Mouse (Mus musculus) CD4-positive, CD25-positive, alpha-beta regulatory T cell, adult 2 months (primary cell): ENCODE measurements around the gene Ccs.
A peak's percentile ranks its signal among the peaks of the same experiment; 100 is the strongest.
"Not testable (repeated sequence)": the region's sequence is repeated elsewhere in the genome, so short reads cannot be mapped to it uniquely, and the experiment has no call there.

Experiments used
- DNase-seq: peaks from one replicate; pipeline ENCODE4 v3.0.0-alpha.2; 2012; ENCODE audit warnings: low read depth, low spot score

The Ccs gene

GRCm38 (mm10) chr19:4839149-4839548 lies at the start of gene Ccs, which contains the start of gene Ccdc87:
TSS of gene Ccs (minus strand) at chr19:4839332.
TSS of gene Ccdc87 (plus strand) at chr19:4839366.
- peak; percentile 98 for DNase-seq

DNA sequence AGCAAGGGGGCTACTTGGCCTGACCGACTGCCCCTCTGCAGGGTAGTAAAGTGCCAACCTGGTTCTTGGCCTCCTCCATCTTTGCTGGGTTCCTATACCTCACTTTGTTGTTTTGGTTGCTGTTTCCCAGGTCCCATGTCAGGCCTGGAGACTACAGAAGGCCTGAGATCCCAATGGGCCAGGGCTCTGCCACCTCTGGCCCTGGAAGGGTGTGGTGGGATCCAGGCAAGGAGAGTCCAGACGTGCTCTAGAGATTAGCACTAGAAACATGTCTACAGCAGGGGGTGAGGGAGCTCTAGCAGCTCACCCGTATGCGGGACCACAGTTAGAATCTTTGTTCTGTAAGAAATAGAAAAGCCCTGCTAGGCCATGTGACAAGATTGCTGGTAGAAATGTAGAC lies 44.8 kb upstream of the Ccs start:
- DNase-seq = no peak

DNA sequence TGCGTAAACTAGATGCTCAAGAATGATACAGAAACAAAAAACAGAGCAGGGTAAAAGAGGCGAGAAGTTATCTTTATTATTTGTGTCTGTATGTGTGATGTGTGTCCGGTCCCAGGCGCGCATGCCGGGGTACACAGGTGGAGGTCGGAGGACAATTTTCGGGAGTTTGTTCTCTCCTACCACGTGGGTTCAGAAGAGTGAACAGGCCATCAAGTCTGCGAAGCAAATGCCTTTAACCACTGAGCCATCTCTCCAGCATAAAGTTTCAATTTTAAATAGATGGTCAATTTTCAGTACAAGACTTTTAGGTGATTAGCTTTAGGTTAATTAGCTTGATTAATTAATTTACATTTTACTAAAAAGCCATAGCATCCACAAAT lies 40.2 kb upstream of the Ccs start:
- no peak for DNase-seq

DNA sequence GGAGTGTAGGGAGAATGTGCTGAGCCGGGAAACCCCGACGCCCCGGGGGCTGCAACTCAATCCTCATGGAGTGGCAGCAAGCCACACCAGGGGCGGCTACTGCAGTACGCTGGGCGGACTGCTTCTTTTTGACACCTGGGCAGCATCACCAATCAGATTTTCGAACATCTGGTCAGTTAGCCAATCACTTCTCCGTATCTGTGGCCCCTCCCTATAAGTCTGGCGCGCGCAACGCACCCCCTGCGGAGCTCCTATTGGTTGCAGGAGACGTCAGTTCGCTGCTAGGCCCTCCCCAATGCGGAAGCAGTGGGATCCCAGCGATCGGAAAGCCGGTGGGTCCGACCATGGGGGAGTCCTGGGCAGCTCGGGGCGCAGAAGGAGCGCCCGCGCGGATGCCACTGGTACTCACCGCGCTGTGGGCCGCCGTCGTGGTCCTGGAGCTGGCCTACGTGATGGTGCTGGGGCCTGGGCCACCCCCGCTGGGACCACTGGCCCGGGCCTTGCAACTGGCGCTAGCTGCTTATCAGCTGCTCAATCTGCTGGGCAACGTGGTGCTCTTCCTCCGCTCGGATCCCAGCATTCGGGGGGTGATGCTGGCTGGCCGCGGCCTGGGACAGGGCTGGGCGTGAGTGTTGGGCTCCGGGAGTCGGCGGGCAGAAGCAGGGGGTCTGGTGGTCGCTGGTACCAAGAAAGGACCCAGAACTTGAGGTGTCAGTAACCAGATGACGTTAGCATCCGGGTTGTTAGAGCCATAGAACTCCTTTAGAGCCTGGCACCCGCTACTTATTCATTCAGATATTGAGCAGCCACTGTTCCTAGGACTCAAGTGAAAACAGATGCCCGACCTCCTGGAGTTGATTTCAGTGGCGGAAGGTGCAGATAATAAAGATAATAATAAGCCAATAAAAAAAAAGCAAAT lies 39.5 kb upstream of the Ccs start, which contains the start of gene Zdhhc24:
TSS of gene Zdhhc24 (plus strand) at position 264 of the 919 bp plus-strand sequence.
- peak; percentile 95 for DNase-seq

DNA sequence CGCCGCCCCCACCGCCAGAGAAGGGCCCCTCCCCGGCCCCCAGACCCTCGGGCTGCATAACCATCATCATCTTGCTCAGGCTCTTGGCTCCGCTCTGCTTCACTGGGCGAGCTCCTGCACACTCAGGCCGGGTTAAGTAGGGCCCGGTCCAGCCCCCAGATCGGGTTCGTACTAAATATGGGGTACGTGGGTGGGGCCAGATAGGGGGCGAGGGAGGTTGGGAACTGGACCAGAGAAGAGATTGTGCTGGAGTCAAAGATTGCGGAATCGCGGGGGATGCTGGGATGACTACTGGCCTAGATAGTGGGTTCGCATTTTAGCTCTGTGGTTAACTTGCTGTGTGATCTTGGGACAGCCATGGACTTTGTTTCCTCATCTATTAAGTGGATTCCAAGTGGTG lies 38.7 kb upstream of the Ccs start, which contains the start of gene Actn3:
TSS of gene Actn3 (minus strand) at position 125 of the 400 bp plus-strand sequence.
- DNase-seq = no peak

DNA sequence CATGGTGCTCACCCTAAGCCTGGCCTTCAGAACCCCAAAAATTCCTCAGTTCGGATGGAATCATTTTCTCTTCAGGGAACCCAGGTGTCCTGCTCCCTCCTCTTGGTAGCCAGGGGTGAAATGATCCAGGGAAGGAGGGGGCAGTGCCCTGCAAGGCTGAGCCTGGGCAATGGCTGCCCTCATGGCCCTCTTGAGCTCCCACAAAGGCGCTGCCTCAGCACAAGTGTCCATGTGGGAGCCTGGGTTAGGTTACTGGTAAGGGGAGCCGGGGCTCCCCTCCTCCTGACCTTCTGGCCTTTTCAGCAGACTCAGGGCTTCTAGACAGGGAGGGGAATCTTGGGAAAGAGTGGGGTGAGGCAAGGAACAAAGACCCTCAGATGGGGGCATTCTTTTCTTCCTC lies 37.6 kb upstream of the Ccs start:
- DNase-seq = no peak

GRCm38 (mm10) chr19:4876241-4876640 lies 37.1 kb upstream of the Ccs start:
- DNase-seq = no peak

GRCm38 (mm10) chr19:4874613-4875012 lies 35.5 kb upstream of the Ccs start:
- not testable (repeated sequence) for DNase-seq

DNA sequence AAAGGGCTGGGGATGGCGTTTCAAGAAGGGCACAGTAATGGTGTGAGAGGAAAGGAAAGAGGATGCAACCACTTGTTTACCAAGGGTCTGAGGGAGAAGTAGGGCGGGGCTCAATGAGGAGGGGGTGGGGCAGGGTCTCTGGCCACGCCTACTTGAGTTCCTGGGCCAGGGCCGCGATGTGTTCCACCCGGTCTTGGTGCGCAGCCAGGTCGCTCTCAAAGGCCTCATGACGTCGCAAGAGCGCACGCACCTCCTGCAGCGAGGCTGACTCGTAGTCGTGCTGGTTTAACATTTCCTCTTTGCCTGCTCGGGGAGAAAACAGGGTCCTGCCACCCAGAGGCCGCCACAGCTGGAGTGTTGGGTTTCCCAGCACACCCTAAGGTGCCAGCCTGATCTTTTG lies 26.0 kb upstream of the Ccs start:
- DNase-seq = peak; percentile 65

GRCm38 (mm10) chr19:4863048-4863447 lies 23.9 kb upstream of the Ccs start:
- no peak for DNase-seq

DNA sequence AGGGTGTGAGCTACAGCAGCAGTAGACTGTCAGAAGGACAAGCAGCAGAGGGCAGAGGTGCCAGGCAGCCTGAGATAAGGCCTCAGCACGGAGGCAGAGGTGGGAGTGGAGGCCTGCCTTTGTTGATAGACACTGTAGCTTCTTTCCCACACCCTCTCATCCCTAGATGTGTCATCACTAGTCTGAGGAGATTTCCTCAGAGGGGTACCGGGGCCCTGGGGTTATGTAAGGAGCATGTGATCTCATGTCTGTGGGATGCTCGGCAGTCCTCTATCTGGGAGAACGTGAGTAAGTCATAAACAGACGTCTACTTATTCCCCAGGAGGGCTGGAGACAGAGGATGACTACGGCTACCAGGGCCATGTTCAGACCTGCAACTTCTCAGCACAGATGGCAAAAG lies 19.9 kb upstream of the Ccs start:
- DNase-seq = no peak

GRCm38 (mm10) chr19:4855951-4856350 lies 16.8 kb upstream of the Ccs start:
- no peak for DNase-seq

DNA sequence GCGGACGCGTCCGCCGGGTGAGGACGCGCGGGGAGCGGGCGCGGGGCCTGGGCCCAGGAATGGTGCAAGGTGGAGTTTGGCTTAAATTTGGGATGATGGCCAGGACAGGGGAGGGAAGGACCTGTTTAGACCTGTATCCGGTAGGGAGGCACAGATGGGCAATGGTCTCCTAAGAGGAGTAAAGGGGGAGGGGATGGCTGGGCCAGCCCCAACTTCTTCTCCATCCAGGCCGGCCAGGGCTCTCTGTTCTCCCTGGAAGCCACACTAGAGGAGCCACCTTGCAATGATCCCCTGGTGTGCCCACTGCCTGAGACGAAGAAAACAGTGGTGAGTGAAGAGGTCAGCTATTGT lies 16.3 kb upstream of the Ccs start:
- DNase-seq = no peak

- DNase-seq = peak; percentile 38
Observed at GRCm38 (mm10) chr19:4854552-4855469, 15.7 kb upstream of the Ccs start, which contains the start of gene Ctsf. TSS of gene Ctsf (plus strand) at chr19:4855130.

- no peak for DNase-seq
Observed at GRCm38 (mm10) chr19:4850281-4850680, 11.1 kb upstream of the Ccs start.

GRCm38 (mm10) chr19:4849800-4850199 lies 10.7 kb upstream of the Ccs start:
- DNase-seq = no peak

DNA sequence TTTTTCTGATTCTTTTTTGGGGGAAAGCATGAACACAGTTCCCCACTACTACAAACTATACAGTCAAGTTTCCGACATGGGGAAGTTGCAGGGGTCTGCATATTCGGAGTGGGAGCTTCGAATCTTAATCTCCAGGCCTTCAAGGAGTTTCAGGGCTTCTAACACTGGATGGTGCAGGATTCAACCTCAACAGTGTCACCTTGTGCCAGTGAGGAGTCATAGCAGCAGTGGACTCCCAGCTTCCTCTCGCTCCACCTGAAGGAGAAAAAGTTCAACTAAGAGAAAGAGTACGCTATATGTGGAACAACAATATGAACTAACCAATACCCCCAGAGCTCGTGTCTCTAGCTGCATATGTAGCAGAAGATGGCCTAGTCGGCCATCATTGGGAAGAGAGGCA lies 8.4 kb upstream of the Ccs start:
- peak; percentile 82 for DNase-seq

DNA sequence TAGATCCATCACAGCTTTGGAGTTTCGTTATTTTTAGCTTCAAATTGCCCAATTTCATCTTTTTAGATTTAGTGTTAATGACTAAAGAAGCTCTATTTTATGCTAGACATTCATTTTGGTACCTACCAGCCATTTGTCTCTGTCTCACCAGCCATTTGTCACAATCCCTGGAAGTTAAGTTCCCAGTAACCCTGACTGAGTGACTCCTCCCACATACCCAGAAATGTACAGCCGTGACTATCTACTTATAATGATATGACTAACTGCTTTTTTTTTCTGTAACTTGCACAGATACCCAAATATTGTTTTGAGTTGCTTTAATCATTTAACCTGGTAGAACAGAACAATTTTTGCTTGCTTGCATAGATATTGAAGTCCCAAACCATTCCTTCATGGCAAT lies 6.7 kb upstream of the Ccs start:
- no peak for DNase-seq

DNA sequence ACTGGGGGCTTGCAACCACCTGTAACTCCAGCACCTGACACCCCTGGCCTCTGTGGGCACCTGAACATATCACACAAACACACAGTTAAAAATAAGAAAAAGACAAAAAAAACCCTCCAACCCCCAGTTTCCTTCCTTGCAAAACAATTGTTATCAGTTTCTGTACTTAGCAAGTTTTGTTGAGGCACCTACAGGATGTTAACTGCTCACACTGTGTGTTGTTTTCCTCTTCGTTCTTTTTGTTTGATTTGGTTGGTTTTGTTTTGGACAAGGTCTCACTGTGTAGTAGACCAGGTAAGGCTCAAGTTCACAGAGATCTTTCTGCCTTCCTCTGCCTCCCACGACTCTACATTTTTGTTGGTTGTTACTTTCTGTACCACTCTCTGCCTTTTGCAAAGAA lies 3.5 kb upstream of the Ccs start:
- DNase-seq = peak; percentile 51

- no peak for DNase-seq
Observed at GRCm38 (mm10) chr19:4840848-4841247, 1.7 kb upstream of the Ccs start.

DNA sequence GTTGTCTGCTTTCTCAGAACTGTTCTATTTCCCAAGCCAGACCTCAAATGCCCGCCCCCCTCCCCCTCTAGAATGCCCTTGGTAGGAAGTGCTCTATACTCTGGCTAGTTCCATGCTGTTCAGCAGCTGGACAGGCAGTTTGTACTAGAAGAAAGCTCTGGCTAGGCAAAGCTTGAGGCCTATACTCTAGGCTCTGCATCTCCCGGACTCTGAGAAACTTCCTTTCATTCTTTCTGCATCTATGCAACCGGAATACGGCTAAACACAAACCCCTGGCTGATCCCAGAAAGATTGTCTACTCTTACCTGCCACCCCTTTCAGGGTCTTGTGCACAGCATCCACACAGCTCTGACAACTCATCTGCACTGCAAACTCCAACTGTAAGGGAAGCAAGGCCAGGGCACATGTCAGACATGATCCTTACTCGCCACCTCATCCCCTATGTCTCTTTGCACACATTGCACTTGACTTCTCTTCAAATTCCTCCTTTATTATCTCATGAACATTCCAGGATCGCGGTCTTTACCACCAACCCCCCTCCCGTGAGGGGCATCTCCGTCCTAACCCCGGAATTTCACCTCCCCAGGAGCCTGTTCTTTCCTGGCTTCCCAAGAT lies 499 bp downstream of the Ccs start:
- DNase-seq = no peak

DNA sequence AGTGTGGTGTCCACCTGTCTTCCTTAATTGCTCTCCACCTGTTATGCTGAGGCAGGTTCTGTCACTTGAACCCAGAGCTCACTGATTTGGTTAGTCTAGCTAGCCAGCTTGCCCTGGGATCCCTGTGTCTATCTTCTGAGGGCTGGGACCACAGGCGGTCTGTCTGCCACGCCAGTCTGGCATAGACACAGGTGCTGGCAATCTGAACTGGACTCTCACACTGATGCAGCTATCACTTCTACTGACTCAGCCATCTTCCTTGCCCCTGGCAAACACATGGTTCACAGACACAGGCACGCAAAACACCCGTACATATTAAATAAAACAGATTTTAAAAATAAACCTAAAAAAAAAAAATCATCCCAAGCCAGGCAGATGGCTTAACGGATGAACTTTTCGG lies 2.1 kb downstream of the Ccs start:
- DNase-seq = no peak
